Mouse (Mus musculus): ENCODE data around the gene Gcc2.
"Not testable (repeated sequence)": the region's sequence is repeated elsewhere in the genome, so short reads cannot be mapped to it uniquely, and the experiment has no call there.

The Gcc2 gene

GRCm38 (mm10) chr10:58323028-58323991 is 68.0 kb downstream of the Gcc2 start, which contains the start of gene Lims1:
Lims1 (plus strand) TSS chr10:58323466.
- peak; percentile 99 for DNase-seq

GRCm38 (mm10) chr10:58326271-58326670 is 71.0 kb downstream of the Gcc2 start:
- DNase-seq: no peak

DNA sequence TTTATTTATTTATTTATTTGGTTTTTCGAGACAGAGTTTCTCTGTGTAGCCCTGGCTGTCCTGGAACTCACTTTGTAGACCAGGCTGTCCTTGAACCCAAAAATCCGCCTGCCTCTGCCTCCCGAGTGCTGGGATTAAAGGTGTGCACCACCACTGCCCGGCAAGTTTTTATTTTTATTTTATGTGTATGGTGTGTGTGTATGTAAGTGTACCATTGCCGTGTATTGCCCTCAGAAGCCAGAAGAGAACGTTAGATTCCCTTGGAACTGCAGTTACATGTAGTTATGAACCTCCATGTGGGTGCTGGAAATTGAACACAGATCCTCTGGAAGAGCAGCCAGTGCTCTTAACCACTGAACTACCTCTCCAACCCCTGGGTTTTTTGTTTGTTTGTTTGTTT is 72.5 kb downstream of the Gcc2 start:
- not testable (repeated sequence) for DNase-seq

- DNase-seq: peak; percentile 62 to 82
Measured at GRCm38 (mm10) chr10:58328517-58329108, 73.3 kb downstream of the Gcc2 start.

GRCm38 (mm10) chr10:58330635-58331034 is 75.3 kb downstream of the Gcc2 start:
- DNase-seq: no peak

GRCm38 (mm10) chr10:58331741-58332140 is 76.4 kb downstream of the Gcc2 start:
- no peak for DNase-seq

DNA sequence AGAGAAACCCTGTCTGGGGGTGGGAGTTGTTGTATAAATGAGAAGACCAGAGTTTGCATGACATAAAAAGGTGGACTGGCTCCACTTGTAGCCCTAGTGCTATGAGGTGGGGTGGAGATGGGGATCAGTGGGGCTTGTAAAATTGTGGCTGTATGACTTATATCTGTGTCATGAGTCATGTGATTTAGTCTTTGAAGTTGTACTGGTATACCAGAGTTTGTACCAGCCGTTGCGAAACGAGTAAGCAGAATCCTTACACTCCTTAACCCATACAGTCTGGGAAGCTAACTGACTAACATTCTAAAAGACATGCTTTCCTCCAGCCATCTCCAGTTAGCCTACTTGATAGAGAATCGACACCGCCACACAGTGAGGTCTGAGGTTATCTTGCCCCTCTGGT is 78.1 kb downstream of the Gcc2 start:
- no peak for DNase-seq

DNA sequence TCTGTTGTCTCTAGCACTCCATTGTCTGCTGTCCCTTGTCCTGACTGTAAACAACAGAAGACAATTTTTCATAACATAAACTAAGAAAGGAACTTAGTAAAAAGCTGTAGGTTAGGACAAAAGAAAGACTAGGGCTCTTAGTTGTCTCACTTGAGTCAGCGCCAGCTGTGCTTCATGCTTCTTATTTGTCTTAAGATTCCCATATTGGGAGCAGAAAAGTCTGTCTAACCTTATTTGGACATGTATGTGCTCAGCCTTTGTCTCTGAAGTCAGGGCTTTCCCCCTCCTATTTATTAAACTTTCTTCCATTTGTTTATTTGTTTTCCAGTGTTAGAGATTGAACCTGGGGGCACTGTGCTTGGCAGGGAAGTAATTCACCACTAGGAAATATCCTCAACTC is 80.9 kb downstream of the Gcc2 start:
- DNase-seq: no peak

DNA sequence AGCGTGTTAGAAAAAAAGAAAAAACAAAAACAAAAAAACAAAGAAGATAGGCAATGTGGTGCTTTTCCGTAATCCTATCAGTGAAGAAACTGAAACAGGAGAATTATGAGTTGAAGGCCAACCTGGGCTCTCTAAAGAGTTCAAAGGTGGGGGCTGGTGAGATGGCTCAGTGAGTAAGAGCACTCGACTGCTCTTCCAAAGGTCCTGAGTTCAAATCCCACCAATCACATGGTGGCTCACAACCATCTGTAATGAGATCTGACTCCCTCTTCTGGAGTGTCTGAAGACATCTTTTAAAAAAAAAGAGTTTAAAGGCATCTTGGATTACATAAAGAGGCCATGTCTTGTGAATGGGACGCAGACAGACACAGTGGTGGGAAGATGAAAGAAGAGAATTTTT is 81.8 kb downstream of the Gcc2 start:
- not testable (repeated sequence) for DNase-seq

DNA sequence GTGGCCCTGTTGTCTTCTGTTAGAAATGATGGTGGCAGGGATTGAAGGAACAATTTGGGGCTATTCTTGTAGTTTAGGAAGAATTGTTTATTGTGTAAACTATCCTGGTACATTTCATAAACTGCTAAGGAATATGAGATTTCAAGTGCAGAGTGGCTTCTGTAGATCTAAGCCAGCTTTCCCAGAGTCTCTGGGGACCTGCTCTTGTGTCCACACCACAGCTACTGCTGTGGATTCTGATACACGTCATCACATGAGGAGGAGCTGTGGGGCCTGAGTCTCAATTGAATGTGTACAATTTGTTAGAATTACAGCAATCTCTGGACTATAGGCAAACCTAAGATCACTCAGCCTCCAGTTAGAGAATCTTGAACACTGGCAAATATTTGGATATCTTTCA is 83.3 kb downstream of the Gcc2 start:
- peak in 1 of 2 experiments; percentile 40 for DNase-seq

DNA sequence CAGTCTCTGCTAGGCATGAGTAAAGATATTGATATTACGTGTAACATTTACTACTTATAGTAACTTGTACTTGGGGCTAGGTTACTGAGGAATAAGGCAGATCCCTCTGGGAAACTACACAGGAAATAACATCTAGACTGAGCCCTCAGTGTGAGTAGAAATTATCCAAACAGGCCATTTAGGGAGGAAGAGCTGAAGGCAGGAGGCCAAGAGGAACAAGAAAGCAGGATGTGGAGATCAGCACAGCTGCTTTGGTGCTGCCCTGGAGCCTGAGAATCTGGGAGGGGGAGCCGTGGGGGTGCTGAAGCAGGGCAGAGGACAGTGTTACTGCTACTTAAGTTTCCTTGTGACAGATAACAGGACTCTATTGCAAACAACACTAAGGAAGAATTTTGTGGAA is 86.4 kb downstream of the Gcc2 start:
- DNase-seq: peak; percentile 56 to 75

DNA sequence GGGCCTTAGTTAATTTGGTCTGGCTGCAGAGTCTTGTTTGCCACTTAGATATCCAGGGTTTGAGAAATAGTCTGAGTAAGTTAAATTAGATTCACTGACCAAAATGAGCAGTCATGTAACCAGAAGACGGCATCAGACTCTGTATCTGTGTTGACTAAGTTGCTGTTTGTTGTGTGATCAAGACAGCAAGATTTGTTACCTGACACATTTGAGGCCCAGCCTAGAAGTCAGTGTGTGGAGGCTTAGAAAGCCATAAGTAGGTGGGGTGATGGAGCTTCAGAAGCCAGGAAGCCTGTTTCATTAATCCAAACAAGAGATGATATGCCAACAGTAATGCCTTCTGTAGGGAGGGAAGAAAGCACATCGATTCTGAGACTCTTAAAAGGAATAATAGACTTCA is 86.9 kb downstream of the Gcc2 start:
- no peak for DNase-seq

- no peak for DNase-seq
Measured at GRCm38 (mm10) chr10:58343552-58343951, 88.3 kb downstream of the Gcc2 start.

GRCm38 (mm10) chr10:58350600-58350999 is 95.3 kb downstream of the Gcc2 start:
- no peak for DNase-seq

DNA sequence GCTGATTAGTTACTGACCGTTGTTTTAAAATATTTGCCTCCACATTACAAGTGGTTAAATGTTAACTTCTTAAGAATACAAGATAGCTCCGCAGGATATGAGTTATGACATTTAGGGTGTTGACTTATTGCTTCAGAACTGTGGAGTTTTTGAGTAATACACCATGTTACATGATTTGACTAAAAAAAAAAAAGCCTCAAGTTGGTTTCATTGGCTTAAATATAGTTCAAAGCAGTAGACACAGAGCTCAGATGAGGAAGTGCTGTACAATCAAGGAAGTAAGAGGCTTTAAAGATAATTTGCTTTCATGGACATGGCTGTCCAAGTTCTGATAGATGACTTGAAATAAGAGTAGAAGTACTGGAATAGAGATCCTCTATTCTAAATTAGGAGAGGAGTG is 96.4 kb downstream of the Gcc2 start:
- DNase-seq: no peak

- DNase-seq: no peak
Measured at GRCm38 (mm10) chr10:58352364-58352763, 97.1 kb downstream of the Gcc2 start.

DNA sequence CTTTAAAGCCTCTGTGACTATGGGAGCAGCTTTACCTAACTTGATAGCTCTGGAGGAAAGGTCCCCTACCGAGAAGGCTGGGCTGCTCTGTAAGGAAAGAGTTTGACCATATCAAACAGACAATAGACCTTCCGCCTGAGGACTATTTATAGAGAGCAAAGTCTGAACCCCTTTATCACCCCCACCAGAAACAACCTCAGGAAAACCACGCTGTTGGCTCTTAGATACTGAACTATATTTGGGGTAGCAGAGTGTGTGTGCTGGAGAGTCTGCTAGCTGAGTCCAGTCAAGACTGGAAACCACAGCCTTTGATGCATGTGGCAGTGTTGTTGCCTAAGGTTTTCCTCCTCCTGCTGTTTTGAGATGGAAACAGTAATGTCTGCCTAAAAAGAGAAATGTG is 99.3 kb downstream of the Gcc2 start:
- no peak for DNase-seq
